ENCODE assay signal across 9 mouse cellular contexts in the genomic region with DNA sequence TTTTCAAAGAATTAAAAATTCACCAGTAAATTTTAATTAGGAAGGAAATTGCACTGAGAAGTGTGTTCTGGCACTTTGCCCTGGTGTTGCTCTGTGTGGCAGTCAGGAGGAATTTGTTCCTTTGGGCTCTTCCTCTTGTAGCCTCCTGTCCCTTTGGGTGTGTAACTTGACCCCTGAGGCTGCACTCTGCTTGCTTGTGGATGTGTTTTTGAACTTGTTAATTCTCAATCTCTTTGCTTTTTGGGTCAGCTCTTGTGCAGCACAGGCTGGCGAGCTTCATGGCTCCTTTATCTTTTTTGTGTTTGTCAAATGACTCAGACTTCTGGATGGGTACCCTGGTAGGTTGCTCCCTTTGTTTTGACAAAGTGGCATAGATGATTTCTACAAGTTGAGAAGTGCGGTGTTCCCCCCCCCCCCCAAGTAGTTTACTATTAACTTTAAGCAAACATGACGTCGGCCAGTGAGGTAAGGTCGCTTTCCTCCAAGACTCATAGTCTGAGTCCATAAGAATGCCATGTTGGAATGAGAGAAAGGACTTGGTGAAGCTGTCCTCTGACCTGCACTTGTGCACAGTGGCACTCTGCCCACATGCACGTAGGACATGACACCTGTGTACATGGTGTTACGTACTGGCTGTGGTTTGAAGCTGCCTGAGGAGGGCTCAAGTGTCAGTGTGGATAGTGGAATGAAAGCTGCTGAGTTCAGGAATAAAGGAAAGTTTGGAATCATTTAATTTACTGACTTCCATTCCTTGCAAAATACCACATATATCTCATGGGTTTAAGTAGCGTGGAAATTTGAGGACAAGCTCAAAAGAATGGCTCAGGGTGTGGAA. TPM values are rescaled to one million over a fixed set of nuclear protein-coding genes. Genes with fewer than 3 reads are reported as not detected.
DNase-seq lines count a peak whose midpoint lies in the region; ATAC-seq lines count a peak whose summit lies in the region.
"Had no signal": no experiment of that assay in that cellular context is flagged by ENCODE, and none has a peak within 500 bp of the region (broad histone marks: within the 10 kb centered on the region; RNA-seq: fewer than 3 reads in every experiment).

No protein-coding gene starts in this region.

- no peak overlapping the region for H3K4me3 ChIP-seq in forebrain, embryonic 13.5 days
- no peak overlapping the region for H3K4me3 ChIP-seq in forebrain, embryonic 16.5 days (replicated peaks; ENCODE audit: low read length)
- no peak overlapping the region for H3K4me3 ChIP-seq in intestine, embryonic 16.5 days (ENCODE audit: low read length)
- no peak overlapping the region for H3K4me3 ChIP-seq in midbrain, embryonic 16.5 days (ENCODE audit: low read depth, low read length)
- H3K4me3 ChIP-seq in hindbrain, embryonic 13.5 days: no peak overlapping the region
- H3K4me3 ChIP-seq: embryonic facial prominence, embryonic 13.5 days had no signal

- no peaks in the 10 kb centered on the region for H3K9me3 ChIP-seq in forebrain, embryonic 13.5 days (replicated peaks)
- H3K9me3 ChIP-seq in forebrain, embryonic 16.5 days (ENCODE audit: control insufficient read depth, low read length): no peaks in the 10 kb centered on the region
- H3K9me3 ChIP-seq in intestine, embryonic 16.5 days (ENCODE audit: control insufficient read depth, low read length): no peaks in the 10 kb centered on the region
- no peaks in the 10 kb centered on the region for H3K9me3 ChIP-seq in midbrain, embryonic 16.5 days (replicated peaks; ENCODE audit: control insufficient read depth, low read length, poor library complexity, severe bottlenecking)
- H3K9me3 ChIP-seq in hindbrain, embryonic 13.5 days: no peaks in the 10 kb centered on the region
- H3K9me3 ChIP-seq: embryonic facial prominence, embryonic 13.5 days had no signal

- H3K36me3 ChIP-seq in forebrain, embryonic 13.5 days (ENCODE audit: poor library complexity, severe bottlenecking): no peaks in the 10 kb centered on the region
- no peaks in the 10 kb centered on the region for H3K36me3 ChIP-seq in forebrain, embryonic 16.5 days (ENCODE audit: control insufficient read depth, insufficient read depth)
- no peaks in the 10 kb centered on the region for H3K36me3 ChIP-seq in intestine, embryonic 16.5 days (ENCODE audit: control insufficient read depth, insufficient read depth, low read length)
- no peaks in the 10 kb centered on the region for H3K36me3 ChIP-seq in midbrain, embryonic 16.5 days (ENCODE audit: control insufficient read depth, insufficient read depth, low read length)
- no peaks in the 10 kb centered on the region for H3K36me3 ChIP-seq in hindbrain, embryonic 13.5 days
- H3K36me3 ChIP-seq: embryonic facial prominence, embryonic 13.5 days had no signal

- ATAC-seq in forebrain, embryonic 13.5 days: no peak
- ATAC-seq in forebrain, embryonic 16.5 days: no peak
- peak; percentile 82 for ATAC-seq in intestine, embryonic 16.5 days
- no peak for ATAC-seq in midbrain, embryonic 16.5 days
- no peak for ATAC-seq in hindbrain, embryonic 13.5 days (ENCODE audit: low FRiP score)

- H3K27ac ChIP-seq in forebrain, embryonic 13.5 days: no peak overlapping the region
- no peak overlapping the region for H3K27ac ChIP-seq in forebrain, embryonic 16.5 days (ENCODE audit: low read length)
- H3K27ac ChIP-seq in intestine, embryonic 16.5 days (ENCODE audit: low read length): peak overlapping the region; percentile 53; the same call in 1 of the 2 replicates
- H3K27ac ChIP-seq in midbrain, embryonic 16.5 days (ENCODE audit: low read length): no peak overlapping the region
- H3K27ac ChIP-seq in hindbrain, embryonic 13.5 days: no peak overlapping the region
- H3K27ac ChIP-seq: embryonic facial prominence, embryonic 13.5 days had no signal

- H3K9ac ChIP-seq in forebrain, embryonic 13.5 days: peak overlapping the region; percentile 12; the same call in 1 of the 2 replicates
- H3K9ac ChIP-seq in forebrain, embryonic 16.5 days (replicated peaks; ENCODE audit: low read depth, low read length): no peak overlapping the region
- no peak overlapping the region for H3K9ac ChIP-seq in intestine, embryonic 16.5 days (ENCODE audit: low read depth, low read length)
- H3K9ac ChIP-seq in midbrain, embryonic 16.5 days (ENCODE audit: low read depth, low read length): no peak overlapping the region
- H3K9ac ChIP-seq in hindbrain, embryonic 13.5 days: no peak overlapping the region
- H3K9ac ChIP-seq: embryonic facial prominence, embryonic 13.5 days had no signal

- H3K27me3 ChIP-seq in forebrain, embryonic 13.5 days: no peaks in the 10 kb centered on the region
- H3K27me3 ChIP-seq in forebrain, embryonic 16.5 days (replicated peaks; ENCODE audit: control insufficient read depth, insufficient read depth, low read length): no peaks in the 10 kb centered on the region
- H3K27me3 ChIP-seq in intestine, embryonic 16.5 days (replicated peaks; ENCODE audit: control insufficient read depth, insufficient read depth, low read length): no peaks in the 10 kb centered on the region
- H3K27me3 ChIP-seq in midbrain, embryonic 16.5 days (ENCODE audit: control insufficient read depth, insufficient read depth, low read depth, low read length): no peaks in the 10 kb centered on the region
- no peaks in the 10 kb centered on the region for H3K27me3 ChIP-seq in hindbrain, embryonic 13.5 days
- H3K27me3 ChIP-seq: embryonic facial prominence, embryonic 13.5 days had no signal

- H3K4me1 ChIP-seq in forebrain, embryonic 13.5 days: peaks cover 17% of the 10 kb centered on the region; the same call in 1 of the 2 replicates
- H3K4me1 ChIP-seq in forebrain, embryonic 16.5 days (replicated peaks; ENCODE audit: control insufficient read depth, insufficient read depth, low read length): peaks cover 7% of the 10 kb centered on the region
- H3K4me1 ChIP-seq in intestine, embryonic 16.5 days (ENCODE audit: control insufficient read depth, insufficient read depth, low read length): peaks cover 19% of the 10 kb centered on the region
- no peaks in the 10 kb centered on the region; the same call in 1 of the 2 replicates for H3K4me1 ChIP-seq in midbrain, embryonic 16.5 days (ENCODE audit: control insufficient read depth, insufficient read depth, low read length)
- H3K4me1 ChIP-seq in hindbrain, embryonic 13.5 days (replicated peaks): peaks cover 16% of the 10 kb centered on the region

- DNase-seq in ZHBTc4 (ENCODE audit: low read depth, low spot score): peak; percentile 32
- peak; percentile 52 for DNase-seq in lung, postnatal 14 days
- DNase-seq in left cerebral cortex, adult 8-10 months (ENCODE audit: low spot score in 2 of 2): no peak

- no peak overlapping the region for H3K4me2 ChIP-seq in forebrain, embryonic 13.5 days
- H3K4me2 ChIP-seq in forebrain, embryonic 16.5 days (ENCODE audit: low read length): no peak overlapping the region
- H3K4me2 ChIP-seq in intestine, embryonic 16.5 days (ENCODE audit: low read depth, low read length): peak overlapping the region; percentile 11; the same call in 1 of the 2 replicates
- no peak overlapping the region for H3K4me2 ChIP-seq in midbrain, embryonic 16.5 days (ENCODE audit: low read length)
- no peak overlapping the region for H3K4me2 ChIP-seq in hindbrain, embryonic 13.5 days
- H3K4me2 ChIP-seq: embryonic facial prominence, embryonic 13.5 days had no signal

- 73% methylated on average over 8 of the region's 8 CpGs for WGBS in forebrain, embryonic 13.5 days
- 76% methylated on average over 8 of the region's 8 CpGs for WGBS in forebrain, embryonic 16.5 days
- 54% methylated on average over 8 of the region's 8 CpGs for WGBS in intestine, embryonic 16.5 days
- 89% methylated on average over 8 of the region's 8 CpGs for WGBS in midbrain, embryonic 16.5 days
- WGBS in hindbrain, embryonic 13.5 days: 76% methylated on average over 8 of the region's 8 CpGs

RNA-seq across cellular contexts. Expression of a gene that starts 14.2 kb away (rescaled TPM):
- 18.0 and 22.8 TPM in 2 replicates for polyA plus RNA-seq in forebrain, embryonic 13.5 days (2015; fragmentation: Nextera tagmentation; extraction: Ambion mirVana)
- polyA plus RNA-seq in forebrain, embryonic 16.5 days (2015; fragmentation: Nextera tagmentation; extraction: Ambion mirVana): 20.1 and 25.1 TPM in 2 replicates
- polyA plus RNA-seq in intestine, embryonic 16.5 days (2015; fragmentation: Nextera tagmentation; extraction: Ambion mirVana): 9.5 and 10.3 TPM in 2 replicates
- 15.1 and 17.4 TPM in 2 replicates for polyA plus RNA-seq in midbrain, embryonic 16.5 days (2015; fragmentation: Nextera tagmentation; extraction: Ambion mirVana)
- 100 to 1,000 TPM; 123 to 141 (median 137) TPM for total RNA-seq in left cerebral cortex, adult 8-10 months (2022)
- polyA plus RNA-seq in hindbrain, embryonic 13.5 days (2015; fragmentation: Nextera tagmentation; extraction: Ambion mirVana): 17.4 and 18.8 TPM in 2 replicates

Comparison
In these comparisons a context has a peak if more than half of its experiments do, and no peak if none do; other contexts are left out.
1. DNase-seq: peak in ZHBTc4 (single experiment) and lung, postnatal 14 days (single experiment); none in left cerebral cortex, adult 8-10 months (0 of 2).